Mouse (Mus musculus): ENCODE measurements around the gene Gm9821. TPM values are rescaled to one million over a fixed set of nuclear protein-coding genes. Genes with fewer than 3 reads are reported as not detected.
A peak's percentile ranks its signal among the peaks of the same experiment; 100 is the strongest.

The Gm9821 gene
- total and polyA plus RNA-seq, 3 experiments: 1.2 to 22.7 TPM; not detected in 1

GRCm38 (mm10) chr2:91947397-91948150, 2.1 kb downstream of the Gm9821 start:
- H3K79me2 ChIP-seq (ENCODE audit: control insufficient read depth, insufficient read depth, low read length, poor library complexity): peaks cover 43% of the 10 kb centered on the region
- H3K9ac ChIP-seq (ENCODE audit: control insufficient read depth, low read depth, low read length, poor library complexity, severe bottlenecking): peak overlapping the region; percentile 71
- no peak for TF ChIP-seq CHD1 (IDR thresholded peaks at IDR 0.05; ENCODE audit: low read depth, low read length)
- no peak for TF ChIP-seq NRF1 (IDR thresholded peaks at IDR 0.05; ENCODE audit: insufficient read depth, low read depth, low read length, poor library complexity, severe bottlenecking)
- peak; percentile 55; the same call in 1 of the 2 replicates for TF ChIP-seq MXI1 (IDR thresholded peaks at IDR 0.05; ENCODE audit: low read depth, low read length)
- TF ChIP-seq MYB (IDR thresholded peaks at IDR 0.05; ENCODE audit: low read depth, low read length): no peak
- TF ChIP-seq MAX (IDR thresholded peaks at IDR 0.05; ENCODE audit: low read length): peak; percentile 48; the same call in 1 of the 2 replicates
- no peak for TF ChIP-seq EP300 (IDR thresholded peaks at IDR 0.05; ENCODE audit: low read depth in 1 of 2, low read length in 2 of 2)
- peaks cover 15 to 41% of the 10 kb centered on the region in 2 experiments; a peak in 3 of 4 replicates for H3K4me1 ChIP-seq (ENCODE audit: control insufficient read depth in 1 of 2, insufficient read depth in 2 of 2, low read length in 2 of 2)
- H3K4me3 ChIP-seq (ENCODE audit: control insufficient read depth in 1 of 2, insufficient read depth in 1 of 2, low read depth in 2 of 2, low read length in 2 of 2): peak overlapping the region; percentile 35 to 61
- peak; percentile 57 for DNase-seq (ENCODE audit: low read depth, low spot score)
- H3K9me3 ChIP-seq (replicated peaks; ENCODE audit: insufficient read depth, low read length): no peaks in the 10 kb centered on the region
- H3K27ac ChIP-seq (ENCODE audit: control insufficient read depth, low read depth, low read length): peak overlapping the region; percentile 94
- no peaks in the 10 kb centered on the region for H3K27me3 ChIP-seq (ENCODE audit: control insufficient read depth in 1 of 2, insufficient read depth in 2 of 2, low read length in 2 of 2)
- peaks cover 2 to 23% of the 10 kb centered on the region in 2 experiments; a peak in 3 of 4 replicates for H3K36me3 ChIP-seq (ENCODE audit: control insufficient read depth in 1 of 2, insufficient read depth in 2 of 2, low read length in 2 of 2)

- Histone ChIP-seq H3K9ac (ENCODE audit: control insufficient read depth, low read depth, low read length, poor library complexity, severe bottlenecking) (peak overlapping the region; percentile 71), H3K4me3 (ENCODE audit: control insufficient read depth in 1 of 2, insufficient read depth in 1 of 2, low read depth in 2 of 2, low read length in 2 of 2) (peak overlapping the region; percentile 61 to 90), H3K9me3 (replicated peaks; ENCODE audit: insufficient read depth, low read length) (no peaks in the 10 kb centered on the region), H3K36me3 (ENCODE audit: control insufficient read depth in 1 of 2, insufficient read depth in 2 of 2, low read length in 2 of 2) (peaks cover 2 to 23% of the 10 kb centered on the region in 2 experiments; a peak in 3 of 4 replicates), H3K4me1 (ENCODE audit: control insufficient read depth in 1 of 2, insufficient read depth in 2 of 2, low read length in 2 of 2) (peaks cover 15 to 41% of the 10 kb centered on the region in 2 experiments; a peak in 3 of 4 replicates), H3K79me2 (ENCODE audit: control insufficient read depth, insufficient read depth, low read length, poor library complexity) (peaks cover 43% of the 10 kb centered on the region), H3K27ac (ENCODE audit: control insufficient read depth, low read depth, low read length) (peak overlapping the region; percentile 94), H3K27me3 (ENCODE audit: control insufficient read depth in 1 of 2, insufficient read depth in 2 of 2, low read length in 2 of 2) (no peaks in the 10 kb centered on the region)
- DNase-seq (ENCODE audit: low read depth, low spot score): peak; percentile 65
- TF ChIP-seq USF2 (IDR thresholded peaks at IDR 0.05; ENCODE audit: borderline replicate concordance in 1 of 2, insufficient read depth in 1 of 2, low read depth in 1 of 2, low read length in 2 of 2): no peak
- TF ChIP-seq KAT2A (conservative IDR thresholded peaks at IDR 0.05; ENCODE audit: low read depth, low read length): no peak
- no peak for TF ChIP-seq CHD1 (IDR thresholded peaks at IDR 0.05; ENCODE audit: low read depth, low read length)
- no peak for TF ChIP-seq E2F4 (IDR thresholded peaks at IDR 0.05; ENCODE audit: borderline replicate concordance, low read depth, low read length)
- no peak for TF ChIP-seq JUND (IDR thresholded peaks at IDR 0.05; ENCODE audit: low read depth, low read length)
- TF ChIP-seq HCFC1 (IDR thresholded peaks at IDR 0.05; ENCODE audit: low read depth, low read length): no peak
- TF ChIP-seq CTCF (IDR thresholded peaks at IDR 0.05 in 2 of 3, conservative IDR thresholded peaks at IDR 0.05 in 1 of 3; ENCODE audit: control insufficient read depth in 1 of 3, insufficient read depth in 1 of 3, low read depth in 2 of 3, low read length in 3 of 3, poor library complexity in 1 of 3, severe bottlenecking in 1 of 3): no peak
- TF ChIP-seq TAL1 (IDR thresholded peaks at IDR 0.05; ENCODE audit: low read length): peak; percentile 84
- no peak for TF ChIP-seq POLR2AphosphoS5 (IDR thresholded peaks at IDR 0.05; ENCODE audit: borderline replicate concordance, low read depth, low read length)
- no peak for TF ChIP-seq ZNF384 (IDR thresholded peaks at IDR 0.05; ENCODE audit: low read depth, low read length)
- no peak for TF ChIP-seq ELF1 (IDR thresholded peaks at IDR 0.05; ENCODE audit: low read depth, low read length)
- TF ChIP-seq EP300 (IDR thresholded peaks at IDR 0.05; ENCODE audit: low read depth in 1 of 2, low read length in 2 of 2): peak; percentile 53 to 84; a peak in 3 of 4 replicates
- TF ChIP-seq RAD21 (IDR thresholded peaks at IDR 0.05; ENCODE audit: low read depth, low read length): no peak
- no peak for TF ChIP-seq MAX (IDR thresholded peaks at IDR 0.05; ENCODE audit: low read length)
- TF ChIP-seq SIN3A (IDR thresholded peaks at IDR 0.05; ENCODE audit: low read length): no peak
- no peak for TF ChIP-seq MEF2A (IDR thresholded peaks at IDR 0.05; ENCODE audit: extremely low read depth, insufficient replicate concordance, low read depth, low read length, poor library complexity, severe bottlenecking)
- TF ChIP-seq SMC3 (IDR thresholded peaks at IDR 0.05; ENCODE audit: low read depth, low read length): no peak
- TF ChIP-seq MYC (IDR thresholded peaks at IDR 0.05; ENCODE audit: low read depth, low read length): no peak
- TF ChIP-seq UBTF (IDR thresholded peaks at IDR 0.05; ENCODE audit: borderline replicate concordance, insufficient read depth, low read depth, low read length): no peak
- no peak for TF ChIP-seq NRF1 (IDR thresholded peaks at IDR 0.05; ENCODE audit: insufficient read depth, low read depth, low read length, poor library complexity, severe bottlenecking)
- no peak for TF ChIP-seq TBP (IDR thresholded peaks at IDR 0.05; ENCODE audit: low read depth, low read length)
- TF ChIP-seq POLR2AphosphoS2 (IDR thresholded peaks at IDR 0.05; ENCODE audit: low read length): no peak
- no peak for TF ChIP-seq BHLHE40 (IDR thresholded peaks at IDR 0.05; ENCODE audit: borderline replicate concordance, low read depth, low read length)
- TF ChIP-seq TCF12 (IDR thresholded peaks at IDR 0.05; ENCODE audit: low read depth, low read length): peak; percentile 87
- no peak for TF ChIP-seq MAZ (IDR thresholded peaks at IDR 0.05; ENCODE audit: low read depth, low read length)
- no peak for TF ChIP-seq MYB (IDR thresholded peaks at IDR 0.05; ENCODE audit: low read depth, low read length)
- peak; percentile 88 for TF ChIP-seq GATA1 (IDR thresholded peaks at IDR 0.05; ENCODE audit: low read depth, low read length)
- no peak; a peak in 1 of 4 replicates for TF ChIP-seq POLR2A (IDR thresholded peaks at IDR 0.05; ENCODE audit: control insufficient read depth in 1 of 2, insufficient read depth in 1 of 2, low read depth in 1 of 2, low read length in 2 of 2, poor library complexity in 1 of 2)
Measured at GRCm38 (mm10) chr2:91948151-91948509, 2.6 kb downstream of the Gm9821 start.

All from MEL (cell line).